Mouse (Mus musculus) brain, embryonic 14.5 days (tissue): ENCODE results near the gene Lrrc8c. TPM values are rescaled to one million over a fixed set of nuclear protein-coding genes. Genes with fewer than 3 reads are reported as not detected.

Experiments
- DNase-seq: peaks from one replicate; pipeline ENCODE4 v3.0.0-alpha.2; 2011; ENCODE audit warnings: low read depth
- CTCF ChIP-seq: fragments of 200-500 bp; IDR thresholded peaks from 2 replicates; pipeline ENCODE4 v1.5.1; 2012; ENCODE audit warnings: inconsistent platforms, mild to moderate bottlenecking, moderate library complexity, borderline replicate concordance; ENCODE audit not compliant: insufficient read depth, insufficient read length; ENCODE audit errors: extremely low read depth
- POLR2A ChIP-seq: fragments of 200-500 bp; IDR thresholded peaks from 2 replicates; pipeline ENCODE4 v1.6.1; 2012; ENCODE audit warnings: mild to moderate bottlenecking, inconsistent platforms, borderline replicate concordance; ENCODE audit not compliant: poor library complexity, insufficient read depth, insufficient read length, severe bottlenecking; ENCODE audit errors: extremely low read depth
- polyA plus RNA-seq: library from polyadenylated mRNA; depleted of rRNA; stranded (reverse); fragments of >200 nt; gene quantifications from 2 replicates; pipeline ENCODE4 v1.2.3, GENCODE M21; 2012; rRNA removed

Gene Lrrc8c
- 8.9 and 14.8 TPM in 2 replicates for polyA plus RNA-seq

DNA sequence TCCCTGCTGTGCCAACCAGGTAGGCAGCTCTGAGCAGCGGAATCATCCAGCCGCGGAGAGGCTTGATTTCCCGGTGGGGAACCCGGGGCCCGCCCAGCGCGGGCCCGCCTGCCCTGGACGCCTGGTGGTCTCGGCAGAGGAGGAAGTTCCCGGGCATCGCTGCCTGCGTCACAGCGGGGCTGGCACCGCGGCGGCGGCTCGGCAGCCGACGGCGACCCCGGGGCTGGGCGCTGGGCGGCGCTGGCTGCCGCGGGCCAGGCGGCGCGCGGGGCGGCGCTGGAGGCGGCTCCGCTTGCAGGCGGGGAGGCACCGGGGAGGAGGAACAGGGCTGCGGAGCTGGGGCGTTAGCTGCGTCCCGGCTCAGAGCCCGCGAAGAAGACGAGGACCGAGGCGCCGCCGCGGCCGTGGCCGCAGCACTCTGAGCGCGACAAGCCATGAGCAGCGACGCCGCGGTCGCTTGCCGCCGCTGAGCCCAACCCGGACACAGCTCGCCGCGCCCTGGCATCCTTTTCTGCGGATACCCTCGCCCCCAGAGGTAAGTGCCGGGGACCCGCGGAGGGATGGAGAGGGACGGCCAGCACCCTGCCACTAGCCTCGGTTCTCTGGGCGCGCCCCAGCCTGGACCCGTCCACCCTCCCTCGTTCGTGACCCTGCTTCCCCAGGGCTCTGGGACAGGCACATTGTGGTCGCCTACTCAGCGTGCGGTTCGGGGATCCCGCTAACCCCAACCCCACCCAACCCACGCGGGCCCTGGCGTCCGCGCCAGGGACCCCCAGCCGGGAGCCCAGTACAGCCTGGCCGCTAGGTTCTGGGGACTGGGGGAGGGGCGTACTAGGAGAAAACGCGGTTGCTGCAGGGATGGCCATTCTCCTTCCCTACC lies at the start of gene Lrrc8c:
Lrrc8c (plus strand) TSS at position 293 of the 880 bp plus-strand sequence.
- DNase-seq = peak; percentile 91
- peak; percentile 74 for TF ChIP-seq POLR2A
- TF ChIP-seq CTCF = no peak; the same call in 1 of the 2 replicates

DNA sequence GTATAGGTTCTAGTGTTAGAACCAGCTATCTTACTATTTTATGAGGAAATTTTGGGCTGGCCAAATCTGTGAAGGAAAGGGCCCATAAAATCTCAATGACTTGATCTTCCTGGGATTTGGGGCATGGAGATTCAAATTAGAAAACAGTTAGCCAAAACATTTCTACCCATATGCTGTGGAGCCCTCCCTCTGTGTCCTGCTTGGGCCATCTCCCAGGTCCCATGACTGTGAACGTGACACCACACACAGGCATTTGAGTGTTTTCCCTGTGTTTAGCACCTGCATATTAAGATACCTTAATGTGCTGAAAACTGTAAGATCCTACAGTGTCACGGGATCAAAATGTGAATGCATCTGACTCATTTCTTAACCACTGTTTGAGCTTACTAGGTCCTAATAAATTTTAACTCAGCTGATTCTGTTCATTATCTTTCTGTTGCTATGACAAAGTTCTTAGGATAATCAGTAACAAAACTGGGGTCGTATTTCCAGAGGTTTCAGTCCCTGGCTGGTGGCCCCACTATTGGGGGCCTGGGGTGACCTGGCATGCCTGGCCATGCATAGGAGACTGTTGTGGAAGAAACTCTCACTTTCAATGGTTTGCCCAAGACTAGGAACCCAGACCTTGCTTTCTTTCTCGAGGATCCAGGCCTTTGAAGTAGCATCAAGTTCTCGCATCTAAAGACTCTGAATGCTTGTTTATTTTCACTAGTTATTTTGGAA lies 46.0 kb upstream of the Lrrc8c start:
- no peak for TF ChIP-seq CTCF
- no peak for TF ChIP-seq POLR2A
- DNase-seq = no peak

DNA sequence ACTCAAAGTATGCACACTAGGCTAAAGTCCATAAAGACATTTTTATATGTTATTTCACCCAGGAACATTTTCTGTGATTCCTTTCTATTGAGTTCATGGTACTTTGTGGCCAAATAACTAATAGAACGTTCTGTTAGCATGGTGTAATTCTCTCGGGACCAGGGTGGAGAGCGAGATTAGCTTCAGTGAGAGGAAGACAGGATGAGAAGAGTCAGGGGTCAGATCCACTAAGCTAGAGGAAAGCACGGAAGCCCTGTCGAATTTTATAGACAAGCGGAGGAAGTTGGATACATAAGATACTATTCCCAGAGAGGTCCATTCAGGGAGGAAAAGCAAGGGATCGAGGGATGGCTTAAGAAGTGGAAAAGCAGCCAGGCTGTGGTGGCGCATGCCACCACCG lies 41.7 kb upstream of the Lrrc8c start:
- no peak for DNase-seq
- TF ChIP-seq POLR2A = no peak

DNA sequence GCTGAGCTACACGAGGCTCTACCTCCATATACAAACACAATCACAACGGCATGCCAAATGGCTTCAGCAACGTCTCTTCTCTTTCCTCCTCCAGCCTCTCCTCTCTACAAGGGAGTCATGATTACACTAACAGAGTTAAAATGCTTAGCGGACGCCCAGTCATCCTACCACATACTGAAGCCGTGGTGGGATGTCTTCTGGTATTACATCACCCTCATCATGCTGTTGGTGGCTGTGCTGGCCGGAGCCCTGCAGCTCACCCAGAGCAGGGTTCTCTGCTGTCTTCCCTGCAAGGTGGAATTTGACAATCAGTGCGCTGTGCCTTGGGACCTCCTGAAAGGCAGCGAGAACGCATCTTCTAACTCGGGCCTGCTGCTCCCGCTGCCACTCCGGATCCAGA lies 39.5 kb upstream of the Lrrc8c start:
- DNase-seq = no peak
- TF ChIP-seq POLR2A (no peak), CTCF (no peak)

DNA sequence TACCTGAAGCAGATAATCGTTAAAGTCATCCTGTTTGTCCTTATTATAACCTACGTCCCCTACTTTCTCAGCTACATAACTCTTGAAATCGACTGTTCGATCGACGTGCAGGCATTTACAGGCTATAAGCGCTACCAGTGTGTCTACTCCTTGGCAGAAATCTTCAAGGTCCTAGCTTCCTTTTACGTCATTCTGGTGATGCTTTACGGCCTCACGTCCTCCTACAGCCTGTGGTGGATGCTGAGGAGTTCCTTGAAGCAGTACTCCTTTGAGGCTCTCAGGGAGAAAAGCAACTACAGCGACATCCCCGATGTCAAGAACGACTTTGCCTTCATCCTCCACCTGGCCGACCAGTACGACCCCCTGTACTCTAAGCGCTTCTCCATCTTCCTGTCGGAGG lies 38.6 kb upstream of the Lrrc8c start:
- no peak for DNase-seq
- TF ChIP-seq CTCF (no peak), POLR2A (no peak)

DNA sequence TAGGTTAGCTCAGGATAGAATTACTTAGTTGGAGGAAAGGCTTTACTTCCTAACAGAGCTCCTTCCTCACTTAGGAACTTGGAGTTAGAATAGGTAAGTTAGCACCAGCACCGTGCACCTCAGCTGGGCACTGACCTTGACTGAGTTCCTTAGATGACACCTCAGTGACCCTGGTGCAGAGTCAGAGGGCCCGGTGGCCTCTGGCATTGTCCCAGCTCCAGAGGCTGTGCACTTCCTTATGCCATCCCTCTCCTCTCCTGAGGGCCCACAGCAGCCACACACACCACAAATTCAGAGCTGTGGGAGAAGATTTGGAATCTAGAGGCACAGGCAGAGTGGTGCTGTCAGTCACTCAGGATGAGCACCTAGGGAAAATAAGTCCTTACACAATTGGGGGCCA lies 35.6 kb upstream of the Lrrc8c start:
- TF ChIP-seq CTCF (no peak), POLR2A (no peak)
- no peak for DNase-seq

DNA sequence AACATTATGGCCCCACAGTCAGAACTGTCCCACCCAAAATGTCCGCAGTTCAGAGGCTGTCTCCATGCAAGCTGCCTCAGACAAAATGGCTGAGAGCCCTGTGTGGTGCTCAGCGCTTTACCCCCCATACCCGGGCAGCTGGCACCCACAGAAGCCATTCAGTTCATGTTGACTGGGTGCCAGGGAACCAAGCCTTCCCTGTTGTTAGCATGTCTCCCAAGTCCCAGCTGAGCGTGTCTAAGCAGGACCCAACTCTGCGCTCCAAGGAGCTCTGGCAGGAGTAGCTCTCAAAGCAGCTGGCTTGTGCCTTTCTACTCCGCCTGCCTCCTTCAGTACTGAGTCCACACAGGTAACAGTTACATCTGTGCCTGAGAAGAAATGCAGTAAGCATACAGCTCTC lies 34.9 kb upstream of the Lrrc8c start:
- DNase-seq = peak; percentile 74

DNA sequence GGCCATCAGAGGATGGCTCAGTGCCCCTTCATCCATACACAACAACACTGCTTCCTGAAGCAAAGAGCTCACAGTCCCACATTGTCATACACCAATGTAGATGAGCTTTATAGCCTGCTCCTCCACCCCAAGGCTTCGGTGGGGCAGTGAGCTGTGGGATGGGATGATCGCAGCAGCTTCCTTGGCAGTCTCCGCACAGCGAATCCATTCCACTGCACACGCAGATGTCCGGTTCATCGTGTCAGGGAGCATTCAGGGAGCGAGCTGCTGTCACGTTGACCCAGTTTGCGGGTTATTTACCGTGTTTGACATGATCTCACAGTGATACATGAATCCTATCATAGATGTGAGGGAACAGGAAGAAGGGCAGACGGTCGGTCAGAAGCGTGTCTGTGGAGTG lies 34.3 kb upstream of the Lrrc8c start:
- TF ChIP-seq POLR2A (no peak), CTCF (no peak)
- DNase-seq = no peak

More for the DNA sequence above, 34.9 kb upstream of the Lrrc8c start:
- TF ChIP-seq POLR2A = no peak
- no peak for TF ChIP-seq CTCF

DNA sequence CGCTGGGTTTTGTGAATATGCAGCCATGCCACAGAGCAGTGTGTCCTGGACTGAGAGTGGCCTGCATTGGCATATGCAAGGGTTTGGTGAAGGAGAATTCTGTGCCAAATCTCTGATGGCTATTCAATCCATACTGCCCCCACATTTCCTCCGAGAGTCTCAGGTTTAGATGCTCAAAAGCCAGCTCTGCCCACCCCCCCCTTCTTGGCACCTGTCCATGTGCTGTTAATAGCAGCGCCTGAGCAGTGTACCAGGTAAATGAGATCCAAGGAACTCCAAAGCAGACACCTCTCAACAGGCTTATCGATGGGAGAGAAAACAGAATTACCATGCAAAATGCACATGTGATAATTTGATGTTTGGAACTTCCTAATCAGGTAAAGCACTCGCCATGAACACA lies 29.0 kb upstream of the Lrrc8c start:
- no peak for TF ChIP-seq CTCF
- no peak for TF ChIP-seq POLR2A
- DNase-seq = no peak

DNA sequence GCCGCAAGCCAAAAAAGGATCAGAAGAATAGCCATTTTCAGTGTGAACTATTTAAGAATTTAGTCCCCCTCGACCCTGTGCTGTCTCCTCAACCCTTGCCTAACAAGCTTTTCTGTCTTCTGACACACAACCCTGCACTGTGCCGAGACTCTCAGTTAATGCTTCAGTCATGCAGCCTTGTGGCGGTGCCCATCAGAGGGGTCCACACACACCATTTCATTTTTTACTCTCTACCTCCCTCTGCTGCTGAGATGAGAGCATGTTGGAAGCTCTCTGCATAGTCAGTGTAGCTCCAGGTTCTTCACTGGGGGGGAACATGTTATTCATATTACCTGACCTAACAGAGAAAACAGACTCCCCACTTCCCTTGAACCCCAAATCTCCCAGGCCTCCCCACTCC lies 27.8 kb upstream of the Lrrc8c start:
- TF ChIP-seq POLR2A = no peak
- peak; percentile 56; the same call in 1 of the 2 replicates for TF ChIP-seq CTCF
- DNase-seq = peak; percentile 68

DNA sequence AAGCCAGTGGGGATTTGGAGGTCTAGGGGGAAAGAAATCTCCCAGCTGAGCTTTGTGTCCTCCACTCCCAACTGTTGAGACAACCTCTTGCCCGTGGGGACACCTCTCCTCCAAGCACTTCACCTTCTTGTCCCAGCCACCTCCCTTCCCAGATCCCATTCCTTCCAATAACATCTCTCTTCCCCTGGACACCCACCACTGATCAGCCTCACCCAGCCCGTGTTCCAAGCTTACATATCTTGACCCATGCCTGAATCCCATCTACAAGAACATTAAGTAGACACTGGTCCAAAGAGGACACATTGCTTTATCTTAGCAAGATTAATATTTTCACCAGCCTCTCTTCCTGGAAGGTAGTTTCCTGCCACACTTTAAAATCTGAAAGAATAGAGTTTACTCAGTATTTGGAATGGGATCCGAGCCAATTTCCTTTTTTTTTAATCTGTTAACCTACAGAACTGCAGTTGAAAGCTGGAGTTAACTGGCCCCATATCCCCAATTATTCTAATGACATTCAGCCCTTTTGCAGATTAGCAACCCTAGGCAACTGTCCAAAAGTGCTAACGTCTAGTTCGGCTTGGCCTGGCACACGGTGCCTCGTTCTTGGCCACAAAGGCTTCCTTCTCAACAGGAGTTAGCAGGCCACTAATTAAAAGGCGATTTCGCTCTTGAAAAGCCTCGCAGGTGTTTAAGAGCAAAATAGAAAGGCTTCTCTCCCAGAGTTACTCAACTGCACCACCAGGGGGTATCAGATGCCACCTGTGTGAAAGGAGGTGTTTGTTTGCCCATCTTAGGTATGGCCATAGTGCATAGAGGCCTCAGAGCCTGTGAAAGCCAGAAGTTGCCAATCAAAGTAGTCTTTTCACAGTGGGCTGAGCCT lies 26.6 kb upstream of the Lrrc8c start:
- TF ChIP-seq POLR2A (no peak), CTCF (peak; percentile 45; the same call in 1 of the 2 replicates)
- DNase-seq = peak; percentile 97

DNA sequence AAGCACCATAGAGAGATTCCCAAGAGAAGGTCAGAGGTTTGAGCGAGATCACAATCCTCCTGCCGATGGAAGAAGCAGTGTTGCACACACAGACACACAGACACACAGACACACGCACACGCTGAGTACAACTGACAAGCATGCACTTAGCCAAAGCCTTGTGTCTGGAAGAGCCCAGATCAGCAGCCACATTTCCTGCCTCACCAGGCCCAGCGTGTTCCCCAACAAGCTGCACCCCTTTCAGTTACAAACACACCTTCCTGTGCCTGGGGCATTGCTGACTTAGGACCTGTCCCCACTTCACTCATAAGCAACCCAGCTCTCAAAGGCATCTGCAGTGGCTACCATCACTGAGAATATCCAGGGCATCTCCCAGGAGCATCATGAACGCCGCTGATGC lies 25.8 kb upstream of the Lrrc8c start:
- TF ChIP-seq POLR2A (no peak), CTCF (no peak)
- no peak for DNase-seq
